Mouse (Mus musculus) small intestine, adult 2 months (tissue): Measurements from ENCODE around the gene Armc2.

ENCODE experiments used
- CTCF ChIP-seq: fragments of 200-500 bp; IDR thresholded peaks from 2 replicates; pipeline ENCODE4 v1.5.1; 2012; ENCODE audit warnings: low read depth, mild to moderate bottlenecking, control low read depth, inconsistent platforms, low read length, moderate library complexity, mixed read lengths; ENCODE audit not compliant: insufficient replicate concordance, insufficient read length; ENCODE audit errors: extremely low read depth
- POLR2A ChIP-seq: fragments of 200-500 bp; IDR thresholded peaks from 2 replicates; pipeline ENCODE4 v1.6.1; 2012; ENCODE audit warnings: low read depth, mild to moderate bottlenecking, control low read depth, inconsistent platforms, low read length, moderate library complexity

DNA sequence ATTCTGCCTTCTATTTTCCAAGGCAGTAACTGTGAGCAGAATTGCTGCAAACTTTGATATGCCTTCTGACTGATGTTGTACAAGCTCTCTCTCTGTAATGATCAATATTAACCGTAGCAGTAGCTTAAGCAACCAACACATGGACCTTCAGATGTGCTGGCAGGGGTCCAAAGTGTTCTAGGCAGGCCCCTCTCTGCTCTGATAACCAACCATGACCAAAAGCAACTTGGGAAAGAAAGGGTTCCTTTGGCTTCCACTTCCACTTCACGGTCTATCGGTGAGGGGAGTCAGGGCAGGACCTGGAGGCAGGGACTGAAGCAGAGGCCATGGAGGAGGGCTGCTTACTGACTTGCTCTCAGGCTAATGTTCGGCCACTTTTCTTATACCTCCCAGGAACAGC, 87.3 kb downstream of the Armc2 start:
- TF ChIP-seq POLR2A (no peak), CTCF (no peak)
